Mouse (Mus musculus) erythroid progenitor cell, adult 5-6 weeks (primary cell): ENCODE measurements around the gene Nudcd3. TPM values are rescaled to one million over a fixed set of nuclear protein-coding genes. Genes with fewer than 3 reads are reported as not detected.

Source experiments
- ATAC-seq: replicated peaks from 2 replicates; pipeline ENCODE4 v1.8.0; 2016; ENCODE audit warnings: moderate number of reproducible peaks, mild to moderate bottlenecking, moderate TSS enrichment, inconsistent platforms; ENCODE audit not compliant: poor library complexity, low FRiP score, severe bottlenecking
- total RNA-seq, 2 experiments: library from RNA; stranded (forward) in 1 of 2; stranded (reverse) in 1 of 2; fragments of 150-400 nt in 1 of 2; fragments of 186-747, 209-891 nt in 1 of 2; gene quantifications; 2 replicates each; pipeline versions ENCODE4 v1.2.3 to v1.2.4; 2015 to 2017; ENCODE audit warnings: low replicate concordance in 2 of 2

Nudcd3 gene
- total RNA-seq, 2 experiments from 2014 or later = 13.8 to 15.1 TPM

DNA sequence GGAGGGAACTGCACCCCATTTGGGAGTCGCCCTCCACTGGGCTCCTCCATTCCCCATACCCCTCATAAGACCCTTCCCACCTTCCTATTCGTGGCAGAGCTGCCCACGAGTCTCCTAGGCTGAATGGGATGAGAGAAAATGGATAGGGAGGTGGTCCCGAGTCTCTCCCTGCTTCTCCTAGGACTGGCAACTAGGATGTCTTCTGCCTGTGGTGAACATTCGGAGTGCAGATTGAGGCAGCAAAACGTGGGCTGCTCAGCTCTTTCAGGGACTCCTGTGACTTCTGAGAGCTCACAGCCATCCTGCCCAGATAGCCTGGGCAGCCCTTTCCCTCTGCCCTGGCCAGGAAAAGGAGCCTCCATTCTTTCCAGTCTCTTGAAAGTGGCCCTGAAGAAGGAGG lies 134.0 kb downstream of the Nudcd3 start, which contains the start of gene Camk2b:
TSS of gene Camk2b (minus strand) at position 187 of the 400 bp plus-strand sequence.
- ATAC-seq = no peak

- no peak for ATAC-seq
Observed at GRCm38 (mm10) chr11:6065551-6066121, 134.6 kb downstream of the Nudcd3 start.

DNA sequence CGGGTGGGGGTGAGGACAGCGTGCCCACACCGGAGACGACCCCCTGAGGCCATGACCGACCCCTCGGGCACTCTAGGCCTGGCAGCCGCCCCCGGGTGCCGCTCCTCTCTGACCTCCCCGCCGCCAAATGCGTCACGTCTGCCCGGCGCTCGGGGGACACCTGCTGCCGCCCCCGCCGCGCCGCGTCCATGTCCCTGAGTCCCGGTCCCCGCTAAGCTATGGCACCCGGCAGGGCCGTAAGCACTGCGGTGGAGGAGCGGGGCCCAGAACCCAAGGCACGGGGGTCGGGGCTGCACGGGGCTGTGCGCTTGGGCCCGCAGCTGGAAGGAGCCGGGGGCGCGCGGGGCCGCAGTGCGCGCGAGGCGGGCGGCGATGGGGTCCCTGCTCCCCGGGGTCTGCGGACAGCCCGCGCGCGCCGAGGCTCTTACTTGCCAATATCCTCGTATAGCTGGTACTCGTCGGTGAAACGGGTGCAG lies 135.1 kb downstream of the Nudcd3 start:
- no peak for ATAC-seq

DNA sequence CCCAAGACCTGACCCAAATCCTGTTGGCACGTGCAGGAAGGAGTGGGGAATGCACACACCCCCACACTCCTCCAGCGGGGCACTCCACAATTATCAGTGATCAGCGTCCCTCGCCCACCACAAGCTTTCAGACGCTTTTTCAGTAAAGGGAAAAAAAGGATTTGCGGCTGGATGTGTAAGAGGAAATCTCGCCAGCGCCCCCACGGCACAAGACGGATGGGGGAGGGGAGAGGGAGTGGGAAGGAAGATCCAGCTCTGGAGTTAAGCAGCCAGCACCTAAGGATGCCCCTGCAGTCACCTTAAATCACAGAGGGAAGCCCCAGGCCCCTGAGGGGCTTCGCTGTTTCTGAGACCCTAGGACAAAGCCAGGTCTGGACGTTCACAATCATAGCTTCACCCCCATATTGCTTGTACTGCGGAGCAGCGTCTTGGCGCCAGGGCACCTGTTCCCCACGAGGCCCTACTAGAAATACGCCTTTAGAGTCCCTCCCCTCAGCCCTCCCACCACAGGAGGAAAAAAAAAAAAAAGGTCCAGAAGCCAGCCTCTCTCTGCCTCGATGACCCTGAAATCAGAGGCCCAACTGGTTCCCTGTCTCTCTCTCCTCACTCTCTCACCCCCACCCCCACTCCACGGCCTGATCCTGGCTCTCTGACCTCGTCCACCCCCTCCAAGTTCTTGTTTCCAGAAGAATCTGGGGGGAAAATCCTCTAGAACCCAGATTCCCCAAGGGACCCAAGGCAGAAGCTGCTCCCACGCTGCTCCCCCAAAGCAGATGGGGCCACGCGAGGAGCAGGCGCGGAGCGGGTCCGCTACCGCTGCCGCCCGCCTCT lies 135.8 kb downstream of the Nudcd3 start:
- ATAC-seq = no peak

- no peak for ATAC-seq
Observed at GRCm38 (mm10) chr11:6063501-6064214, 136.6 kb downstream of the Nudcd3 start.

- ATAC-seq = no peak
Observed at GRCm38 (mm10) chr11:6063065-6063464, 137.2 kb downstream of the Nudcd3 start.

GRCm38 (mm10) chr11:6062329-6062728 lies 137.9 kb downstream of the Nudcd3 start:
- no peak for ATAC-seq

DNA sequence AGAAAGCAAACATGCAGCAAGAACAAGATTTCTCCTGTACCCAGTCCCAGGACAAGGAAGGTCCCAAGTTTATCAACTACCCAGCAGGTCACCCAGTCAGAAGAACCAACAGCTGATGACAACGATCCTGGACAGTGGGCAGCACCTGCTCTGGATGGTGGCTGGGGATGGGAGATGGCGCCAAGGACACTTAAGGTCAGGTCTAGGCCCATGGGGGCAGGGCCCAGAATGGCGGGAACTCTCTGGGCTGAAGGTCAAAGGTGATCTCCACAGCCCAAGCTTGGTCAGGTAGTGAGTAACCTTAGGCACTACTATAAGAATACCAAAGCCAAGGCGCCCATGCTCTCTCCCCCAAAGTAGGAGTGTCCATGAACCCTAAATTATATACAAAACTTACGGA lies 138.3 kb downstream of the Nudcd3 start:
- ATAC-seq = no peak

DNA sequence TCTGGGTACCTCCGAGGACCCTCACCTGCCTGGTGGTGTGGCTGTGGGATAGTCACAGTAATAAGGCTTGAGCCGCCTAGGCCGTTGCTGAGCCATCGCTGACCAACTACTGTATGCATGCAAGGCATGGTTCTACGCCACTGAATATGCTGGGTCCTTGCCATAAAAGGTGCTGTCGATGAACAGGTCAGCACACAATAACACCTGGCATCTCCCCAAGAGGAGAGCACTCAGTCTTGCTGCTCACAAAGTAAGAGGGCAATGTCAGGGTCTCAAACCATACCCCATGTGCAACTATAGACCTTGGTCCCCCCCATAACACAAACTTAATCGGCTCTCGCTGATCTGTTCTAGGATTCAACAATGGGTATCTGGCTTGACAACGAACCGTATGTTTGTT lies 141.1 kb downstream of the Nudcd3 start:
- ATAC-seq = no peak

Other genes with a start within 250 kb of the Nudcd3 start
- 8.3 and 10.9 TPM in 2 replicates for gene Ykt6, start 244.7 kb downstream of the Nudcd3 start, total RNA-seq (2015; ENCODE audit: low replicate concordance)
- 10.6 and 18.4 TPM in 2 replicates for gene Ykt6, start 244.7 kb downstream of the Nudcd3 start, total RNA-seq (2017; ENCODE audit: low replicate concordance)
- not detected in 2 replicates for gene Camk2b, start 134.1 kb downstream of the Nudcd3 start, total RNA-seq (2015; ENCODE audit: low replicate concordance)
- 0.77 TPM in 1 of 2 replicates, not detected in the other for gene Camk2b, start 134.1 kb downstream of the Nudcd3 start, total RNA-seq (2017; ENCODE audit: low replicate concordance)
- not detected in 2 replicates for gene A730071L15Rik, start 386 bp downstream of the Nudcd3 start, total RNA-seq (2015; ENCODE audit: low replicate concordance)
- not detected in 2 replicates for gene A730071L15Rik, start 386 bp downstream of the Nudcd3 start, total RNA-seq (2017; ENCODE audit: low replicate concordance)
- gene Npc1l1, start 29.7 kb upstream of the Nudcd3 start, total RNA-seq (2015; ENCODE audit: low replicate concordance) = not detected in 2 replicates
- gene Npc1l1, start 29.7 kb upstream of the Nudcd3 start, total RNA-seq (2017; ENCODE audit: low replicate concordance) = not detected in 2 replicates
- gene Ddx56, start 67.4 kb upstream of the Nudcd3 start, total RNA-seq (2015; ENCODE audit: low replicate concordance) = 8.4 and 11.2 TPM in 2 replicates
- gene Ddx56, start 67.4 kb upstream of the Nudcd3 start, total RNA-seq (2017; ENCODE audit: low replicate concordance) = 3.2 and 6.4 TPM in 2 replicates
- gene Tmed4, start 74.5 kb upstream of the Nudcd3 start, total RNA-seq (2015; ENCODE audit: low replicate concordance) = 13.4 and 13.7 TPM in 2 replicates
- 5.1 and 12.1 TPM in 2 replicates for gene Tmed4, start 74.5 kb upstream of the Nudcd3 start, total RNA-seq (2017; ENCODE audit: low replicate concordance)
- 112 and 117 TPM in 2 replicates for gene Ogdh, start 91.2 kb upstream of the Nudcd3 start, total RNA-seq (2015; ENCODE audit: low replicate concordance)
- 81.0 and 99.9 TPM in 2 replicates for gene Ogdh, start 91.2 kb upstream of the Nudcd3 start, total RNA-seq (2017; ENCODE audit: low replicate concordance)
- gene Zmiz2, start 188.7 kb upstream of the Nudcd3 start, total RNA-seq (2015; ENCODE audit: low replicate concordance) = 16.6 and 17.6 TPM in 2 replicates
- 5.1 and 7.8 TPM in 2 replicates for gene Zmiz2, start 188.7 kb upstream of the Nudcd3 start, total RNA-seq (2017; ENCODE audit: low replicate concordance)
- gene Ppia, start 215.0 kb upstream of the Nudcd3 start, total RNA-seq (2015; ENCODE audit: low replicate concordance) = 1,149 and 1,152 TPM in 2 replicates
- 288 and 328 TPM in 2 replicates for gene Ppia, start 215.0 kb upstream of the Nudcd3 start, total RNA-seq (2017; ENCODE audit: low replicate concordance)
- gene H2afv, start 244.0 kb upstream of the Nudcd3 start, total RNA-seq (2015; ENCODE audit: low replicate concordance) = 180 and 209 TPM in 2 replicates
- 100 and 160 TPM in 2 replicates for gene H2afv, start 244.0 kb upstream of the Nudcd3 start, total RNA-seq (2017; ENCODE audit: low replicate concordance)